Mouse (Mus musculus) kidney, adult 8-10 months (tissue): ENCODE measurements around the gene Shq1.

Experiments
- DNase-seq, 2 experiments: peaks; one replicate each; pipeline ENCODE4 v3.0.0; 2022

Gene Shq1

DNA sequence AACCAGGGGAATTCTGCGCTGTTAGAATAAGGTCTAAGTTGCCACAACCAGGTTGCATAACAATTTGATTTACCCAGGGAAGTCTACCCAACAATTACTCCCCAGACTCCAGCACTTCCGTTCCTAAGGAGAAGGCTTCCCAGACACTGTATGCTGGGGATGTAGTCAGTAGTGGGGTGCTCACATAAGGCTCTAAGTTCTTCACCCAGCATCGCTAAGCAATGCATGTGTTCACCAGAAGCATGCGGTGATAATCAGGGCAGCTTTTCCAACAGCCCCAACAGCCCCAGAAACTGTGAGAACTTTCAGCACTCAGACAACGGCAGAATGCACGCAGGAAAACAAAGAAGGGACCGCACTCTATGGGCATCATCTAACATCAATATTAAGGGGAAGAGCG lies 77.1 kb downstream of the Shq1 start:
- DNase-seq: no peak

- DNase-seq: no peak
Observed at GRCm38 (mm10) chr6:100592991-100593390, 78.0 kb downstream of the Shq1 start.

- DNase-seq: no peak
Observed at GRCm38 (mm10) chr6:100590602-100591001, 80.4 kb downstream of the Shq1 start.

DNA sequence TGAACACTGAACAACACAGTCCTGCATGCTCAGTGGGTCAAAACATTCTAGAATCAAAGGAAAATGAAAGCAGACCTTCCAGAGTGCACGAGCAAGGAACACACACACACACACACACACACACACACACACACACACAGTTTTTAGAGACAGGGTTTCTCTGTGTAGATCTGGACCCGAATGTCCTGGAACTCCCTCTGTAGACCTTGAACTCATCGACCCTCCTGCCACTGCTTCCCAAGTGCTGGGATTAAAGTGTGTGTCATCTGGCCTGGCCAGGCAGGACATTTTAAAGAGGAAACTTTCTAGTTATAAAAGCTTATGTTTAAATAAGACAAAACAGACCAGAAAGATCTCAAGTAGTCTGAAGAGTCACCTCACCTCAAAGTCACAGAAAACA lies 82.1 kb downstream of the Shq1 start:
- no peak for DNase-seq

DNA sequence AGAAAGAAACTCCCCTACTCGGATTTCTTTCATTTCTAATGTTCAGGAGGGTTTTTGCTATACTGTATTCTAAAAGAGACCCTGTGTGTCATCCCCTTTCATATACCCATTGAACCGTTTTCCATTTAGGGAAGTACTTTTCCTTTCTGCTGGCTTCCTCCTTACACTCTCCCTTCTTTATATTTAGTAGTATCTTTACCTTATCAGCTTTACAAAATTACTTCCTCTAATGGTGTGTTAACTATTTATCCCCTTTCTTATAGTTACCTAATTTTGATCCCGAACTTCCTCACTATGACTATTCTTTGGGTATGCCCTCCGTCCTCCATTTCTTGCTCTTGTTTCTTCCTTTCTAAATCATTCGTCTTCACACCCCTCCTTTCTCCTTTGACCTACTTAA lies 84.2 kb downstream of the Shq1 start:
- DNase-seq: no peak

- no peak for DNase-seq
Observed at GRCm38 (mm10) chr6:100581951-100582350, 89.0 kb downstream of the Shq1 start.

DNA sequence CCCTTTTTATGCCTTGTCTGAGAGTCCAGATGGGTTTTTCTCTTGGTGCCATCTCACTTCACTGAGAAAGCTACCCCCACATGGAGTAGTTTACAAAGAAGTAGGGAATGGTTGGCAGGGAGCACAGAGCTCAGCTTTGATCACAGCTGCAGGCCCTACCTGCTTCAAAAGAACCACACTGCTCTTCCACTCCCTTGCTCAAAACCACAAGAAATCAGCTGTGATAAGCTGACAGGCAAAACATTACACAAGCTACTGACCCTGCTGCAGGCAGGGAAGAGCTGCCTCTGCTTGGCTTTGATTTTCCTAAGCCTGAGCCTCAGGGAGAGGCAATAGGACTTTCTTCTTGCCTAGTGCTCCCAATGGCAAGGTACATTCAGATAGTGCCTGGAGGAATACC lies 89.9 kb downstream of the Shq1 start:
- DNase-seq: no peak

DNA sequence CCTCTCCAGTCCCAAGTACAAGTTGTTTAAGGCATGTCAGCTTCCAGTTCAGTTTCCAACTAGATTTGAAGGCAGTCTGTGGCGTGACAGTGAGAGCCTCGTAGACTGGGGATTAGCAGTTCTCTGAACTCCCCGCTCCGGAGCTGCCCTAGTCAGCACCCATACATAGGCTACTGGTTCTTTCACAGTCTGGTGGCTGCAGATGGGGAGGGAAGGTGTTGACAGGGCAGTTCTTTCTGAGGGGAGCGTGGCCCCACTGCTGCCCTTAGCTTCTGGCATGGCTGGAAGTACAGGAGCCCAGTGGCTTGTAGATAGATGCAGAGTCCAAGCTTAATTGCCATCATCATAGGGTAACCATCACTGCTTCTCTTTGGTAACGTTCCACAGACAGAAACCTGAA lies 93.4 kb downstream of the Shq1 start:
- no peak for DNase-seq

DNA sequence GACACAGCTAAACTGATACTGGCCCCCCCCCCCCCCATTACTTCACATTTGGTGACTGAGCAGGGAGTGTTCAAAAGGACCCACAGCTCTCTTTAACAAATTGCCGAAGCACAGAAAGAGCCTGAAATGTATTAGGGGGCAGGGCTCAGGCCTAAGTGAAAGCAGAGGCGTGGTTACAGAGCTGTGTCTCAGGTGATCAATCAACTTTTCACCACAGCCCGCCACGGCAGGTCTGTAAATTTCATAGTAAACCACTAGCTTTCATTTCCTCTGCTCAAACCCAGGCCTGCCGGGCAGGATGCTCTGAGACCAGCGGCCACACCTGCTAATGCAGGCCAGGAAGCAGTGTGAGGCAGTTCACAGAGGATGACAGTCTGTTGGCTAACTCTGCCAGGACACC lies 94.8 kb downstream of the Shq1 start:
- no peak for DNase-seq

- DNase-seq: no peak
Observed at GRCm38 (mm10) chr6:100566774-100567173, 104.2 kb downstream of the Shq1 start.

GRCm38 (mm10) chr6:100564516-100564915 lies 106.4 kb downstream of the Shq1 start:
- no peak for DNase-seq

- DNase-seq: peak; percentile 48 to 66
Observed at GRCm38 (mm10) chr6:100563552-100564341, 107.2 kb downstream of the Shq1 start.

DNA sequence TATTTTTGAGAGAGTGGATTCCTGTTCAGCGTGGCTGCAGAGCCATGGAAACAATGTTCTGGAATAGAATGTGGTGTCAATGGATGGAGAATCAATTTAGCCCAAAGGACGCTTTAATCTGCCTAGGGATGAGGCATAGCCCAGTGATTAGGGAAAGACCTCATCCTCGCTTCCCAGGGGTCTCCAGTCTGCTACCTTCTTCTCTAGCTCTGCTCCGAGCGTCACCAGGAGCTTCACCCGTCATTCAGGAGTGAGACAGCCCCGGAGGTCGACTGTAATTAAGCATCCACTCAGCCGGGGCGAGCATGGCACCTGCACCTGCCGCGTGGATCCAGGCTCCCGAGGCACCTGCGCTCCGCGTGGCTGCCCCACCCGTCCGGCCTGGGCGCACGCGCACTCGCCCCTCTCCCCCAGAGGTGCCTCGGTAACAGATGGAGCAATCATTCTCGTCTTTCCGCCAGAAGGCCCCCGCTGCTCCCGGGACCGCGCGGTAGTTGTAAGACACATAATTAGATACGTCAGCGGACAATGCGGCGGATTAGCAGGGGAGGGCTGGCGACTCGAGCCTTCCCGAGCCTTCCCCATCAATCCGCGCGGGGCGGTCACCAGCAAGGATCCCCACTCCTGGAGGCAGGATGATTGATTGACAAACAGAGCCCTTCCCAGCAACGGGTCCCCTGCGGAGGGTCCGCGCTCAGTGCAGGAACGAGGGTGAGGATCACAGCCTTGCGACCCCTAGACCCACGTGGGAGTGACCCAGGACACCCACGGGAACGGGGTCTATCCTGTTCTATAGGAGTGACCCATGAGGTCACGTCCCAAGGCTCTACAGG lies 108.0 kb downstream of the Shq1 start:
- DNase-seq: no peak

- DNase-seq: no peak
Observed at GRCm38 (mm10) chr6:100558057-100558456, 112.9 kb downstream of the Shq1 start.

DNA sequence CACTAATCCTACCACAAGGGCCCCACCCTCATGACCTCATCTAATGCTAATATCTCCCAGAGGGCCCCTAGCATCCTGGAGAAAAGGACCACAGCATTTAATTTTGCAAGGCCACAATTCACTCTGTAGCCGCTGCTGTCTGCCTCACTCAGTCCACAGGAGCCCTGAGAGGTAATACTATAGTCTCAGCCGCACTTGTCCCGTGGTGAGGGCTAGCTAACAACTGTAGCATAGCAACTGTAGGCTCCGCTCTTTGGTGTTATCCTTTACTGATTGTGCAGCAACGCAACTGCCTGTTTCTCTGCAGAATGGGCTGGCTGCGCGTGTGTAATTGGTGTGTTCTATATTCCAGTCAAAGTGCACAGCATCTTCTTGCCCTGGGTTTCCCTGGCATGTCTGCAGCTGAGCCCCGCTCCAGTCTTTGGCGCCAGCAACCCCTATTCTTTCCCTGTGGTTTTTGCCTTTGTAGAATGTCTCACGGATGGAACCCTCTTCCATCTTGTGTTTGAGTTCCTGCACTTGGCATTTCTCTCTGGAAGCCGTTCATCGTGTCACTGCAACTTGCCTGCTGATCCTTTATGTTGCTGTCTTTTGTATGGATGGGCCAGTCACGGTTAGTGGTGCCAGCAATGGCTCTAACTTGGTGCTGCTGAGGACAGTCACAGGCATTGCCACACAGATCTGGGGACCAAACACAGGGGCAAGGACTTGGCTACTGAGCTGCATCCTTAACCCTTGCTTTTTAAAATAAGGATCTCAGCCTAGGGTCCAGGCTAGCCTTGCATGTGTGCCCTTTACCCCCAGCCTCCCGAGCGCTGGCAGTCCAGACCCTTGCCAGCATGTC lies 128.6 kb downstream of the Shq1 start:
- DNase-seq: no peak

- no peak for DNase-seq
Observed at GRCm38 (mm10) chr6:100539698-100540097, 131.3 kb downstream of the Shq1 start.

DNA sequence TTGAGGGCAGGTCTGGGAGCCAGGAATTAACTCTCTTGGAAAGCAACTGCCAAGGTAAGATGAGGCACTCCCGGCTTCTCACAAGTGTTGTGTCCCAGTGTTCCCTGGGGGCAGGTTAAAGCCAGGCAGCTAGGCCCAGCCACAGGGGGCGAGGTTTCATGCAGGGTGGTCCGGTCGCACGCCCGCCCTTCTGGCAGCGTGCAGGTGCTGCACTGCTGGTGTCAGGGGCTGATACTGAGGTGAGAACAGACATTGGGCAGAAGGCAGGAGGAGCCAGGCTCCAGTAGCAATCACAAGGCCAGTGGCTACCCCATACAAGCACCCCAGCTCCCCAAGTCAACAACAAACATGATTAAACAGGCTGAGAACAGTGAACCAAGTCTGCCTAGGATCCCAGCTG lies 132.4 kb downstream of the Shq1 start:
- DNase-seq: no peak

DNA sequence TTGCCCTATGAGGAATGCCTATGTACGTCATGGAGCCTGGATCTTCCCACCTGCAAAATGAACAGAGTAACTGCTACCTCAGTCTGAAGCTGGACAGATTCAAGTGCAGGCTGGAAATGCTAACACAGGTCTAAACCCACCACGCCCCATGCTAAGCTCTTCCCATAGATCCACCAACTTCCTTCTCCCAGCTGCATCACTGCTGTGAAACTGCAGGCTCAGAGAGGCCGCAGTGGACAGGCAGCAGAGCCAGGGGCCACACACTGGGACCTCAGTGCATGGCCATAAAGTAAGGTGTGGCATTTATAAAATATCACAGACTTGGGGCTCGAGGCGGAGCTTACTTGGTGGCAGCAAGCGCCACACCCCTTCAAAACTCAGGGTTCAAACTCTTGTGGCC lies 133.0 kb downstream of the Shq1 start:
- no peak for DNase-seq

- DNase-seq: no peak
Observed at GRCm38 (mm10) chr6:100537042-100537441, 133.9 kb downstream of the Shq1 start.

GRCm38 (mm10) chr6:100533364-100533763 lies 137.6 kb downstream of the Shq1 start:
- no peak for DNase-seq

GRCm38 (mm10) chr6:100532326-100532725 lies 138.6 kb downstream of the Shq1 start:
- DNase-seq: no peak

- no peak for DNase-seq
Observed at GRCm38 (mm10) chr6:100529673-100530072, 141.3 kb downstream of the Shq1 start.

DNA sequence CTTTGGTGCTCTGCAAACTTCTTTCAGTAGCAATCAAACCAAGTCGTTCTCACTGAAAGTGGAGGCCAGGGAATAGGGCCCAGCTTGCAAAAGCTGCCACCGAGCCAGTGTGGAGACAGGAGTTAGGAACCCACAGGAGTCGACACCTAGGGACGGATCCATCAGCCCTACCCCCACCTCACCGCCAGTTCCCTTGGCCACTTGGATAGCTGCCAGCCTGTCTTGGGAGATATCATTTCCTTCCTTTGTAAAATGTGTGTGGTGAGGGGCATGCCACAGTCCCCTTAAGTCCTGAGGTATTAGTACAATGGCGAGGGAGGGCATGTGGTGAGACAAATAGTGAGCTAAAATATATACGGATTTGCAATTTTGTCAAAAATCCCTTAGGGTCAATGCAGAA lies 142.4 kb downstream of the Shq1 start:
- DNase-seq: no peak
